Mouse (Mus musculus): ENCODE measurements around the gene Pagr1b. TPM values are rescaled to one million over a fixed set of nuclear protein-coding genes. Genes with fewer than 3 reads are reported as not detected.

The Pagr1b gene
- polyA plus RNA-seq, 1 experiment from 2014 or later, result 1.2 TPM

DNA sequence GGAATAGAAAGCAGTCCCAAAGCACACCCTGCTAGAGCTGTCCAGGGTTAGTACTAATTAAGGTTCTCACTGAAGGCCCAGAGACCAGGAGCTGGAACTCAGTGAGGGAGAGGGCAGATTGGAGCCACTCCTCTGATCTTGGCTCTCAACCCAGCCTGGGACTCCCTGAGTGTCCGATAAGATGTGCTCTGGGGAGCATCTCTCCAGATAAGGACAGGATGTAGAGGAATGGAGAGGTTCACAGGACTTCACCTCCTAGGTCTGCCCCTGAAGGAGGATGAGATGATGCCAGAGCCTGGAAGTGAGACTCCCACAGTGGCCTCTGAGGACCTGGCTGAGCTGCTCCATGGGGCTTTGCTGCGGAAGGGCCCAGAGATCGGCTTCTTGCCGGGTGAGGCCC is 64.5 kb downstream of the Pagr1b start:
- no peak for DNase-seq (ENCODE audit: low spot score)

Small RNA genes lying within 50 kb of the gene (microRNA-seq; reads per million reads assigned to microRNA genes)
- not detected for gene Gm44343 (ENCODE audit: borderline number of aligned reads)

Other genes starting within 250 kb of the Pagr1b start
- gene Ypel3, start 239.5 kb downstream of the Pagr1b start, polyA plus RNA-seq (2015; fragmentation: Nextera tagmentation; extraction: Ambion mirVana), result 153 and 180 TPM in 2 replicates
- gene Tbx6, start 235.0 kb downstream of the Pagr1b start, polyA plus RNA-seq (2015; fragmentation: Nextera tagmentation; extraction: Ambion mirVana), result 0.28 and 0.48 TPM in 2 replicates
- 306 TPM in 2 replicates for gene Ppp4c, start 224.0 kb downstream of the Pagr1b start, polyA plus RNA-seq (2015; fragmentation: Nextera tagmentation; extraction: Ambion mirVana)
- 0.19 and 0.20 TPM in 2 replicates for gene Fam57b, start 218.8 kb downstream of the Pagr1b start, polyA plus RNA-seq (2015; fragmentation: Nextera tagmentation; extraction: Ambion mirVana)
- not detected in 2 replicates for gene 4930451I11Rik, start 184.8 kb downstream of the Pagr1b start, polyA plus RNA-seq (2015; fragmentation: Nextera tagmentation; extraction: Ambion mirVana)
- 0.21 and 0.33 TPM in 2 replicates for gene Doc2a, start 169.1 kb downstream of the Pagr1b start, polyA plus RNA-seq (2015; fragmentation: Nextera tagmentation; extraction: Ambion mirVana)
- gene Hirip3, start 154.5 kb downstream of the Pagr1b start, polyA plus RNA-seq (2015; fragmentation: Nextera tagmentation; extraction: Ambion mirVana), result 16.9 and 22.6 TPM in 2 replicates
- 82.9 and 98.9 TPM in 2 replicates for gene Ino80e, start 154.1 kb downstream of the Pagr1b start, polyA plus RNA-seq (2015; fragmentation: Nextera tagmentation; extraction: Ambion mirVana)
- 21.2 and 26.6 TPM in 2 replicates for gene Taok2, start 131.8 kb downstream of the Pagr1b start, polyA plus RNA-seq (2015; fragmentation: Nextera tagmentation; extraction: Ambion mirVana)
- 37.4 and 38.9 TPM in 2 replicates for gene Tmem219, start 93.6 kb downstream of the Pagr1b start, polyA plus RNA-seq (2015; fragmentation: Nextera tagmentation; extraction: Ambion mirVana)
- gene Kctd13, start 87.6 kb downstream of the Pagr1b start, polyA plus RNA-seq (2015; fragmentation: Nextera tagmentation; extraction: Ambion mirVana), result 15.8 and 18.0 TPM in 2 replicates
- gene Asphd1, start 66.9 kb downstream of the Pagr1b start, polyA plus RNA-seq (2015; fragmentation: Nextera tagmentation; extraction: Ambion mirVana), result not detected in 2 replicates
- gene Sez6l2, start 65.9 kb downstream of the Pagr1b start, polyA plus RNA-seq (2015; fragmentation: Nextera tagmentation; extraction: Ambion mirVana), result 0.50 and 0.78 TPM in 2 replicates
- gene Cdipt, start 40.6 kb downstream of the Pagr1b start, polyA plus RNA-seq (2015; fragmentation: Nextera tagmentation; extraction: Ambion mirVana), result 91.9 and 94.6 TPM in 2 replicates
- gene Cdiptos, start 40.4 kb downstream of the Pagr1b start, polyA plus RNA-seq (2015; fragmentation: Nextera tagmentation; extraction: Ambion mirVana), result 1.6 and 1.7 TPM in 2 replicates
- gene Mvp, start 1.9 kb downstream of the Pagr1b start, polyA plus RNA-seq (2015; fragmentation: Nextera tagmentation; extraction: Ambion mirVana), result 29.8 and 32.5 TPM in 2 replicates
- 51.8 and 100 TPM in 2 replicates for gene Pagr1a, start 868 bp upstream of the Pagr1b start, polyA plus RNA-seq (2015; fragmentation: Nextera tagmentation; extraction: Ambion mirVana)
- 57.8 and 80.0 TPM in 2 replicates for gene Gm42742, start 4.6 kb upstream of the Pagr1b start, polyA plus RNA-seq (2015; fragmentation: Nextera tagmentation; extraction: Ambion mirVana)
- 0.57 and 0.69 TPM in 2 replicates for gene Prrt2, start 4.7 kb upstream of the Pagr1b start, polyA plus RNA-seq (2015; fragmentation: Nextera tagmentation; extraction: Ambion mirVana)
- 111 and 132 TPM in 2 replicates for gene Maz, start 10.6 kb upstream of the Pagr1b start, polyA plus RNA-seq (2015; fragmentation: Nextera tagmentation; extraction: Ambion mirVana)
- gene Kif22, start 26.0 kb upstream of the Pagr1b start, polyA plus RNA-seq (2015; fragmentation: Nextera tagmentation; extraction: Ambion mirVana), result 117 and 133 TPM in 2 replicates
- 2.4 and 2.7 TPM in 2 replicates for gene Zg16, start 70.8 kb upstream of the Pagr1b start, polyA plus RNA-seq (2015; fragmentation: Nextera tagmentation; extraction: Ambion mirVana)
- gene AI467606, start 74.9 kb upstream of the Pagr1b start, polyA plus RNA-seq (2015; fragmentation: Nextera tagmentation; extraction: Ambion mirVana), result 154 and 165 TPM in 2 replicates
- gene Qprt, start 105.7 kb upstream of the Pagr1b start, polyA plus RNA-seq (2015; fragmentation: Nextera tagmentation; extraction: Ambion mirVana), result 0.99 and 1.4 TPM in 2 replicates
- gene Spn, start 121.3 kb upstream of the Pagr1b start, polyA plus RNA-seq (2015; fragmentation: Nextera tagmentation; extraction: Ambion mirVana), result 26.6 and 26.7 TPM in 2 replicates
- 59.5 and 62.0 TPM in 2 replicates for gene Cd2bp2, start 179.6 kb upstream of the Pagr1b start, polyA plus RNA-seq (2015; fragmentation: Nextera tagmentation; extraction: Ambion mirVana)
- 20.5 and 27.4 TPM in 2 replicates for gene Tbc1d10b, start 192.0 kb upstream of the Pagr1b start, polyA plus RNA-seq (2015; fragmentation: Nextera tagmentation; extraction: Ambion mirVana)
- 67.7 and 68.9 TPM in 2 replicates for gene Mylpf, start 192.4 kb upstream of the Pagr1b start, polyA plus RNA-seq (2015; fragmentation: Nextera tagmentation; extraction: Ambion mirVana)
- 25.4 and 29.7 TPM in 2 replicates for gene Zfp553, start 216.6 kb upstream of the Pagr1b start, polyA plus RNA-seq (2015; fragmentation: Nextera tagmentation; extraction: Ambion mirVana)
- gene Sept1, start 216.6 kb upstream of the Pagr1b start, polyA plus RNA-seq (2015; fragmentation: Nextera tagmentation; extraction: Ambion mirVana), result 638 and 684 TPM in 2 replicates
- gene Zfp771, start 227.8 kb upstream of the Pagr1b start, polyA plus RNA-seq (2015; fragmentation: Nextera tagmentation; extraction: Ambion mirVana), result 34.7 and 37.0 TPM in 2 replicates
- gene Dctpp1, start 244.2 kb upstream of the Pagr1b start, polyA plus RNA-seq (2015; fragmentation: Nextera tagmentation; extraction: Ambion mirVana), result 181 and 213 TPM in 2 replicates